Mouse (Mus musculus): ENCODE measurements around the gene Fbxw5. TPM values are rescaled to one million over a fixed set of nuclear protein-coding genes. Genes with fewer than 3 reads are reported as not detected.

Gene Fbxw5
- 10 to 100 TPM; 92.1 to 94.5 TPM for total RNA-seq (2021)
- long read RNA-seq, experiment 1, transcript Fbxw5-201 (9 exons, 2,388 nt): major isoform, 79 of 145 reads
- long read RNA-seq, experiment 1, partial matches to known transcripts: 32 of 145 reads
- long read RNA-seq, experiment 1, other reads (novel, unspliced or antisense): 33 of 145 reads
- long read RNA-seq, experiment 2, transcript Fbxw5-201 (9 exons, 2,388 nt): major isoform, 119 of 195 reads
- long read RNA-seq, experiment 2, partial matches to known transcripts: 33 of 195 reads
- long read RNA-seq, experiment 2, other reads (novel, unspliced or antisense): 42 of 195 reads

GRCm38 (mm10) chr2:25500576-25501405 is at the start of gene Fbxw5:
Gene Fbxw5, plus strand, starts transcription at chr2:25500750.
- DNase-seq (ENCODE audit: low spot score in 2 of 2): peak; percentile 74 to 76

- DNase-seq (ENCODE audit: low spot score in 2 of 2): no peak
These were observed 49.5 kb upstream of the Fbxw5 start for GRCm38 (mm10) chr2:25450853-25451647.

- no peak for DNase-seq (ENCODE audit: low spot score in 2 of 2)
These were observed 47.6 kb upstream of the Fbxw5 start for GRCm38 (mm10) chr2:25452951-25453350.

- DNase-seq (ENCODE audit: low spot score in 2 of 2): no peak
These were observed 44.2 kb upstream of the Fbxw5 start, which contains the start of gene Clic3 for GRCm38 (mm10) chr2:25456205-25456953. Gene Clic3, plus strand, starts transcription at chr2:25456838.

- DNase-seq (ENCODE audit: low spot score in 2 of 2): no peak
These were observed 43.3 kb upstream of the Fbxw5 start for GRCm38 (mm10) chr2:25457022-25457896.

GRCm38 (mm10) chr2:25458911-25459310 is 41.6 kb upstream of the Fbxw5 start:
- DNase-seq (ENCODE audit: low spot score in 2 of 2): no peak

- DNase-seq (ENCODE audit: low spot score in 2 of 2): peak in 1 of 2 experiments; percentile 26
These were observed 40.4 kb upstream of the Fbxw5 start for GRCm38 (mm10) chr2:25460135-25460534.

GRCm38 (mm10) chr2:25460551-25461309 is 39.8 kb upstream of the Fbxw5 start, which contains the start of gene Paxx:
Gene Paxx, minus strand, starts transcription at chr2:25461094.
- DNase-seq (ENCODE audit: low spot score in 2 of 2): peak; percentile 82 to 85

GRCm38 (mm10) chr2:25461407-25461806 is 39.1 kb upstream of the Fbxw5 start:
- DNase-seq (ENCODE audit: low spot score in 2 of 2): no peak

GRCm38 (mm10) chr2:25463630-25464029 is 36.9 kb upstream of the Fbxw5 start:
- no peak for DNase-seq (ENCODE audit: low spot score in 2 of 2)

- DNase-seq (ENCODE audit: low spot score in 2 of 2): no peak
These were observed 35.3 kb upstream of the Fbxw5 start for GRCm38 (mm10) chr2:25465256-25465655.

- DNase-seq (ENCODE audit: low spot score in 2 of 2): no peak
These were observed 34.5 kb upstream of the Fbxw5 start for GRCm38 (mm10) chr2:25465816-25466635.

GRCm38 (mm10) chr2:25467606-25468303 is 32.8 kb upstream of the Fbxw5 start:
- no peak for DNase-seq (ENCODE audit: low spot score in 2 of 2)

- DNase-seq (ENCODE audit: low spot score in 2 of 2): no peak
These were observed 31.3 kb upstream of the Fbxw5 start for GRCm38 (mm10) chr2:25468962-25469915.

GRCm38 (mm10) chr2:25469969-25470368 is 30.6 kb upstream of the Fbxw5 start, which contains the start of gene Ptgds:
Gene Ptgds, minus strand, starts transcription at chr2:25470046.
- no peak for DNase-seq (ENCODE audit: low spot score in 2 of 2)

GRCm38 (mm10) chr2:25472550-25472949 is 28.0 kb upstream of the Fbxw5 start:
- DNase-seq (ENCODE audit: low spot score in 2 of 2): no peak

Data from adrenal gland, adult 18-20 months (tissue).